13 mouse cellular contexts compared by ENCODE assay signal in genomic region chr10:61713601-61714000, GRCm38 (mm10).
"Had no signal": no experiment of that assay in that cellular context is flagged by ENCODE, and none has a peak within 500 bp of the region (broad histone marks: within the 10 kb centered on the region; RNA-seq: fewer than 3 reads in every experiment).

No protein-coding gene starts in this region.

- DNase-seq: gastrocnemius, postnatal 10 days; gastrocnemius, postnatal 25 days; heart, adult 18-20 months; heart, postnatal 10 days; heart, postnatal 4 days; kidney, adult 18-20 months; kidney, adult 8-10 months; kidney, postnatal 10 days; kidney, postnatal 25 days; kidney, postnatal 4 days; liver; liver, embryonic 13.5 days; liver, postnatal 0 days had no signal
